Mouse (Mus musculus) forebrain, embryonic 13.5 days (tissue): ENCODE data around the gene Fra10ac1. TPM values are rescaled to one million over a fixed set of nuclear protein-coding genes. Genes with fewer than 3 reads are reported as not detected.

Experiments
- ATAC-seq: fragments of 200-750 bp; cut with Nextera tagmentation; 2 replicates; pipeline ENCODE4 v1.8.0; 2017
- H3K27ac ChIP-seq: fragments of 300-500 bp; sonication (generic); 2 replicates; pipeline ENCODE4 v1.5.1; 2015; ENCODE audit warnings: inconsistent platforms, mild to moderate bottlenecking, moderate library complexity
- H3K27me3 ChIP-seq: fragments of 300-500 bp; sonication (generic); 2 replicates; pipeline ENCODE4 v1.6.1; 2015; ENCODE audit warnings: mild to moderate bottlenecking, inconsistent platforms
- H3K36me3 ChIP-seq: fragments of 300-500 bp; sonication (generic); 2 replicates; pipeline ENCODE4 v1.6.1; 2015; ENCODE audit warnings: mild to moderate bottlenecking, inconsistent platforms; ENCODE audit not compliant: poor library complexity, severe bottlenecking
- H3K4me1 ChIP-seq: fragments of 300-500 bp; sonication (generic); 2 replicates; pipeline ENCODE4 v1.6.1; 2015; ENCODE audit warnings: inconsistent platforms
- H3K4me2 ChIP-seq: fragments of 300-500 bp; sonication (generic); 2 replicates; pipeline ENCODE4 v1.6.1; 2015; ENCODE audit warnings: inconsistent platforms, mild to moderate bottlenecking, moderate library complexity
- H3K4me3 ChIP-seq: fragments of 300-500 bp; sonication (generic); 2 replicates; pipeline ENCODE4 v1.5.1; 2015; ENCODE audit warnings: mild to moderate bottlenecking, inconsistent platforms
- H3K9ac ChIP-seq: fragments of 300-500 bp; sonication (generic); 2 replicates; pipeline ENCODE4 v1.6.1; 2015; ENCODE audit warnings: mild to moderate bottlenecking, inconsistent platforms
- H3K9me3 ChIP-seq: fragments of 300-500 bp; sonication (generic); replicated peaks from 2 replicates; pipeline ENCODE4 v1.6.1; 2016; ENCODE audit warnings: inconsistent platforms
- WGBS: fragments of 180-500 bp; shearing (Covaris S2); methylation state at CpG from one replicate; pipeline ENCODE4 v1.1.7; 2015; 5-methylcytosine and 5-hydroxymethylcytosine counted together
- polyA plus RNA-seq: library from polyadenylated mRNA; unstranded; fragments of >200 nt; fragmentation: Nextera tagmentation; extraction: Ambion mirVana; gene quantifications from 2 replicates; pipeline ENCODE4 v1.2.1, GENCODE M21; 2015

The Fra10ac1 gene
- polyA plus RNA-seq, 1 experiment from 2014 or later = 52.4 TPM

DNA sequence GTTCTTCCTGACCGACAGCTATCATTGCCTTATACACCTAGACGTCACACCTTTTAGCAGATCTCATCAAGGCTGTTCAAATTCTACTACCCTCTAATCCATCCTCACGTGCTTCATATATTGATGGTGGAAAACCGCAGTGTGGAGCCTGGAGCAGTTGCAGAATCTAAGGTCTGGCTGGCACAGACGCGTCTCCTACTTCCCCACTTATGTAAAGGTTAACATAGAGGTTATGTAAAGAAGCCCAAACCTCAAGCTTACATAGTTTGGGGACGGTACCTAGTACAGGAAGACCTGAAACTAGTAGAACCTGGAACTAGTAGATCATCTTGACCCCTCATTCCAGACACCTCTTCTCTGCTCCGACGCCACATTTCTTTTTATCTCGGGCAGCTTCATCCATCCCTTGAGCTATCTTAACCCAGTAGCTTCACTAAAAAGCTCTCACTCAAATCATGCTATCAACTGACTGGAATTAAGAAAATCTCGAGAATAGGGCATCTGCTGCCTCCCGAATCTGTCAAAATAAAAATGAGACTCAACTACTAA, 526 bp downstream of the Fra10ac1 start:
- peak overlapping the region; percentile 65 for H3K4me3 ChIP-seq
- peaks cover 8% of the 10 kb centered on the region for H3K36me3 ChIP-seq
- WGBS = 10% methylated on average over 12 of the region's 12 CpGs
- H3K9me3 ChIP-seq = no peaks in the 10 kb centered on the region
- H3K27me3 ChIP-seq = no peaks in the 10 kb centered on the region
- peak overlapping the region; percentile 58 for H3K4me2 ChIP-seq
- peak overlapping the region; percentile 75 for H3K9ac ChIP-seq
- peak overlapping the region; percentile 95 for H3K27ac ChIP-seq
- ATAC-seq = peak; percentile 31
- peaks cover 11% of the 10 kb centered on the region for H3K4me1 ChIP-seq

GRCm38 (mm10) chr19:38217696-38218095, 6.3 kb downstream of the Fra10ac1 start:
- Histone ChIP-seq H3K9ac (no peak overlapping the region), H3K27ac (no peak overlapping the region), H3K4me3 (no peak overlapping the region), H3K9me3 (no peaks in the 10 kb centered on the region), H3K4me1 (peaks cover 1% of the 10 kb centered on the region), H3K4me2 (no peak overlapping the region), H3K36me3 (peaks cover 38% of the 10 kb centered on the region), H3K27me3 (no peaks in the 10 kb centered on the region)
- ATAC-seq = no peak
- WGBS = 97% methylated on average over 3 of the region's 3 CpGs

DNA sequence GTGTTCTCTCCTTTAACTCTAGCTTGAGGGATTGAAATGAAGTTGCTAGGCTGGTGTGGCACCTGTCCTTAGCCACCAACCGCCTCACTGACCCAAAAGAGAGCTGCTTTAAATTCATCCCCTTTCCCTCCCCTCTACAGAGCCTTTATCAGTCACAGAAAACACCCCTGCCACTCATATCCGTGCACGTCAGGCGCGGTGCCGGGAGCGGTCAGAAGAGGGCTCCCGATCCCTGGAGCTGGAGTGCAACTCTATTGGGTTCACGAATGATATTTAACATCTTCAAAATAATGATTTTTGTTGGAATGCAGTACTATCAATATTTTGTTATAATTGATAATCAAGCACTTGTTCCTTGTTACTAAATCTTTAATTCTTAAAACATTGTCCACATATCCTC, 17.3 kb downstream of the Fra10ac1 start:
- H3K4me3 ChIP-seq = no peak overlapping the region
- no peak overlapping the region for H3K4me2 ChIP-seq
- H3K9ac ChIP-seq = no peak overlapping the region
- WGBS = 60% methylated on average over 9 of the region's 9 CpGs
- no peaks in the 10 kb centered on the region for H3K9me3 ChIP-seq
- H3K27me3 ChIP-seq = no peaks in the 10 kb centered on the region
- no peaks in the 10 kb centered on the region for H3K4me1 ChIP-seq
- ATAC-seq = peak; percentile 63; the same call in 1 of the 2 replicates
- peaks cover 31% of the 10 kb centered on the region for H3K36me3 ChIP-seq
- H3K27ac ChIP-seq = no peak overlapping the region

GRCm38 (mm10) chr19:38198731-38199130, 25.2 kb downstream of the Fra10ac1 start:
- no peak overlapping the region for H3K27ac ChIP-seq
- 90% methylated on average over 5 of the region's 5 CpGs for WGBS
- no peaks in the 10 kb centered on the region for H3K27me3 ChIP-seq
- ATAC-seq = no peak
- H3K4me3 ChIP-seq = no peak overlapping the region
- H3K4me1 ChIP-seq = no peaks in the 10 kb centered on the region
- H3K4me2 ChIP-seq = no peak overlapping the region
- no peaks in the 10 kb centered on the region for H3K9me3 ChIP-seq
- peaks cover 21% of the 10 kb centered on the region for H3K36me3 ChIP-seq
- H3K9ac ChIP-seq = no peak overlapping the region

DNA sequence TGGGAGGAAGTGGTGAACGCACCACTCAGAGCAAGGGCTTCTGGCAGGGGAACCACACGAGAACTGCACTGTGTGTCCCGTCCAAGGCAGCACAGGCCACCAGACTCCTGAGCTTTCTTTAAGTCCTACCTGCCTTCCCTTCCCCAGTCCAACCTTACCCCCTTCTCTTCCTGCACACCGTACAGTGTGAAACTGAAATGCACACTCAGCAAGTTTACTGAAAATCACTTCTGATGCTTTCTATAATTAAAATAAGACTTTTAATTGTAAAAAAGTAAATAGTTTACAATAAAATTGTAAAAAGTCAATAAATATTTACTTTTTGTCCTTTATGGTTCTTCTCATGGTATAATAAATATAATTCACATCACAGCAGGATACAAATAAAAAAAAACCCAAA, 28.7 kb downstream of the Fra10ac1 start:
- H3K27ac ChIP-seq = no peak overlapping the region
- H3K4me3 ChIP-seq = no peak overlapping the region
- H3K9me3 ChIP-seq = no peaks in the 10 kb centered on the region
- peaks cover 14% of the 10 kb centered on the region for H3K36me3 ChIP-seq
- no peak for ATAC-seq
- no peak overlapping the region for H3K9ac ChIP-seq
- no peak overlapping the region for H3K4me2 ChIP-seq
- H3K27me3 ChIP-seq = no peaks in the 10 kb centered on the region
- H3K4me1 ChIP-seq = no peaks in the 10 kb centered on the region
- 92% methylated on average over 4 of the region's 4 CpGs for WGBS

DNA sequence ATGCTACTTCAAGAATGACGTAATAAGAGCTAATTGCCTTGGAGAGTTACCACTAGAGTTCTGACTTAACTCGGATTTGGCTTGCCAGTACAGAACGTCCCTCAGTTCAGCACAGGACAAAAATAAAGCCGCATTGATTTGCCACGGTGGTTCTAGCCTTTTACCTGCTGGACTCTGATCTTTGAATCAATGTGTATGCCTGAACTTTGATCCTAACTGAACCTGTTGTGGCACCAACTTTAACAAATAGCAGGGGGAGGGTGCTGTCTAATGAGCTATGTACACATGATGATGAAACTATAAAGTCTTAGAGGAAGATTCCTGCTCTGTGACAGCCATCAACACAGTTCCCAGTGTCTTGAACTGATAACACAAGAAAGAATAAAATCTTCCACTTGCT, 32.5 kb downstream of the Fra10ac1 start:
- Histone ChIP-seq H3K27ac (no peak overlapping the region), H3K9me3 (no peaks in the 10 kb centered on the region), H3K4me3 (no peak overlapping the region), H3K4me2 (no peak overlapping the region), H3K27me3 (no peaks in the 10 kb centered on the region), H3K9ac (no peak overlapping the region), H3K36me3 (peaks cover 18% of the 10 kb centered on the region), H3K4me1 (no peaks in the 10 kb centered on the region)
- no peak for ATAC-seq
- WGBS = 82% methylated on average over 5 of the region's 5 CpGs

DNA sequence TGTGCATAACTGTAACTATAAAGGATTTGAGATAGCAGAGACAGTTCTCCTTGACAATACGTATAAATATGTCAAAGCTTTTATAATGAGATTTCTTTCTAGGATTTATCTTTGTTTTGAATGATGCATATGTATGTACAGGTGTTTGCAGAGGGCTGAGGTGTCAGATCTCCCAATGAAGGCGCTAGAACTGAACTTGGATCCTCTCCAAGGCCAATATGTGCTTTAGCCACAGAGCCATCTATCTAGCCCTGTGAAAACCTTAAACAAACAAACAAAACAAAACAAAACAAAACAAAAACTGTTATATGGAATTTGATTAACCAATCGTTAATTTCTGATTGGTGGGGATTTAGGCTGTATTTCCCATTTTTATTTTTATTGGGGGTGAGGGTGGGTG, 33.4 kb downstream of the Fra10ac1 start:
- H3K4me1 ChIP-seq = no peaks in the 10 kb centered on the region
- H3K4me2 ChIP-seq = no peak overlapping the region
- no peak for ATAC-seq
- H3K27ac ChIP-seq = no peak overlapping the region
- no peaks in the 10 kb centered on the region for H3K9me3 ChIP-seq
- H3K36me3 ChIP-seq = peaks cover 18% of the 10 kb centered on the region
- no peak overlapping the region for H3K4me3 ChIP-seq
- H3K9ac ChIP-seq = no peak overlapping the region
- WGBS = 92% methylated on average over 3 of the region's 3 CpGs
- no peaks in the 10 kb centered on the region for H3K27me3 ChIP-seq

DNA sequence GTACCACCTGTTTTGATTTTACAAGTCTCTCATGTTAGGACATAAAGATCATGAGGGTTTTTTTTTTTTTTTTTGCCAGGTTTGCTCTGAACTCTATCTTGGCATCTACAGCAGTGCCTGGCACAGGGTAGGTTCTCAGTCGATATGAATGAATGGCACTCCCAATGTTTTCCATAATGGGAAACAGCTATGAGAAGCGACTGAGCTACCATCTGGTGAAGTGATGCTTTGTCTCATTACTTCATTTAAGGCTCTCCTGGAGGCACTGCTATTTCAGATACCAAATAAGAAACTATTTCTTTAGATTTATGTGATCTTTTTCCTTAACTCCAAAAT, 36.6 kb downstream of the Fra10ac1 start:
- peak; percentile 82; the same call in 1 of the 2 replicates for ATAC-seq
- H3K36me3 ChIP-seq = peaks cover 10% of the 10 kb centered on the region; the same call in 1 of the 2 replicates
- H3K9ac ChIP-seq = no peak overlapping the region
- H3K4me3 ChIP-seq = no peak overlapping the region
- WGBS = 87% methylated on average over 2 of the region's 2 CpGs
- H3K27ac ChIP-seq = no peak overlapping the region
- H3K27me3 ChIP-seq = no peaks in the 10 kb centered on the region
- no peaks in the 10 kb centered on the region for H3K4me1 ChIP-seq
- H3K9me3 ChIP-seq = no peaks in the 10 kb centered on the region
- H3K4me2 ChIP-seq = no peak overlapping the region

DNA sequence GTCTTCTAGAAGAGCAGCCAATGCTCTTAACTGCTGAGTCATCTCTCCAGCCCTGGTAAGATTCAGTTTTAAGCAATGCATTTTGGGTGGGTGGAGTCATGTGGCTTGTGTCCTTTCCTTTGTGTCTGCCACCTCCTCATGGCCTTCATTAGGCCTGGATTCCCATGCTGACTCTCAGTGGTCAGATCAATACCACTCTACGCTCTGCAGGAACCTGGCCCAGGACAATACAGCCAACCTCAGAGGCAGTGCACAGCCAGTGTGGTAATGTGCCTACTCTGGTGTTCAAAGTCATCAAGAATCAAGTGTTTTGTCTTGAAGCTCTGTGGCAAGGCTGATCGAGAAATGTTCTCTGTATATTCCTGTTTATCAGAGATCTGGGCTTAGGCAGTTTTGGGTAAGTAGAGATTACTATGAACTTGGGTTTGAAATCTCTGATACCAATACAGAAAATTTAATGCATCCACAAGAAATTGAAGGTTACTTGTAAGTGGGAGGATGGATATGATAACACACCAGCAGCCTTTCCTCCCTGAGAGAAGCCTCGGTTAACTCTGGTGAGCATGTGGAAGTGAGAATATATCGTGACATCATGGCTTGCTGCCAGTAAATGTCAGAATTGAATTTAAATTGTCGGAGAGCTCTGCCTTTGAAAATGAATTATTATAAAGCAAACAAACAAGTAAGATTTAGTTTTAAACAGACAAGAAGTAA, 37.2 kb downstream of the Fra10ac1 start:
- Histone ChIP-seq H3K4me3 (no peak overlapping the region), H3K27ac (peak overlapping the region; percentile 55), H3K27me3 (no peaks in the 10 kb centered on the region), H3K9ac (no peak overlapping the region), H3K4me2 (no peak overlapping the region), H3K9me3 (no peaks in the 10 kb centered on the region), H3K4me1 (no peaks in the 10 kb centered on the region), H3K36me3 (peaks cover 10% of the 10 kb centered on the region; the same call in 1 of the 2 replicates)
- WGBS = 87% methylated on average over 5 of the region's 5 CpGs
- ATAC-seq = peak; percentile 65; the same call in 1 of the 2 replicates

GRCm38 (mm10) chr19:38179675-38180074, 44.3 kb downstream of the Fra10ac1 start:
- Histone ChIP-seq H3K4me2 (no peak overlapping the region), H3K36me3 (no peaks in the 10 kb centered on the region), H3K27ac (no peak overlapping the region), H3K4me3 (no peak overlapping the region), H3K4me1 (0 out of 2 replicates have a peak, but pooled peaks cover 4% of the 10 kb centered on the region), H3K9ac (no peak overlapping the region), H3K9me3 (no peaks in the 10 kb centered on the region), H3K27me3 (no peaks in the 10 kb centered on the region)
- no peak for ATAC-seq
- 94% methylated on average over 9 of the region's 9 CpGs for WGBS

- Histone ChIP-seq H3K27ac (no peak overlapping the region), H3K9ac (no peak overlapping the region), H3K4me3 (no peak overlapping the region), H3K4me2 (no peak overlapping the region), H3K9me3 (no peaks in the 10 kb centered on the region), H3K4me1 (no peaks in the 10 kb centered on the region), H3K36me3 (no peaks in the 10 kb centered on the region), H3K27me3 (no peaks in the 10 kb centered on the region)
- WGBS = 62% methylated on average over 2 of the region's 2 CpGs
- no peak for ATAC-seq
Observed at GRCm38 (mm10) chr19:38164633-38165032, 59.3 kb downstream of the Fra10ac1 start.

DNA sequence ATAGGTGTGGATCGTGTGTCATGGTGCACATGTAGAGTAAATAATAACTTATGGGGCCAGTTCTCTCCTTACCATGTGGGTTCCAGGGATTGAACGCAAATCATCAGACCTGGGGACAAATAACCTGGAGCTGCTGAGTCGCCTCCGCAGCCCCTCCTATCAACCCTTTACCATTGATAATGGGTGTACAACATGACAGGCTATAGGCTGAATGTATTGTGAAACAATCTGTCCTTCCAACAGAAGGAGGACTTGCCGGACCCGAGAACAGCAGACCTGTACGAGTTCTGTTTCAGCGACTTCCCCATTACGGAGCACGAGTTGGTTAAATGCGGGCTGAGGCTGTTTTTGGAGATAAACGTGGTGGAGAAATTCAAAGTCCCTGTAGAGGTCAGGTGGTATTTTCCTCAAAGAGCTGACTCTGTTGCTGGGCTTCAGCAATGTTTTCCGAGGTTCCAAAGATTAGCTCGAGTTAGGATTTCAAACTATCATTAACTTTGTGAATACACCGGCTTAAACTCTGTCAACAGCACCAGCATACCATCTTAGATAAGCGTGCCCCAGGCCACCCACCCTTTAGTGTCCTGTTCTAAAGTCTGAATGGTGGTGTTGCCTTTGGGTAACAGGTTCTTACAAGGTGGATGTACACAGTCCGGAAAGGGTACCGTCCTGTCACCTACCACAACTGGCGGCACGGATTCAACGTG, 62.2 kb downstream of the Fra10ac1 start:
- H3K4me1 ChIP-seq = no peaks in the 10 kb centered on the region
- no peak overlapping the region for H3K9ac ChIP-seq
- no peak overlapping the region for H3K27ac ChIP-seq
- 92% methylated on average over 21 of the region's 21 CpGs for WGBS
- H3K27me3 ChIP-seq = no peaks in the 10 kb centered on the region
- H3K9me3 ChIP-seq = no peaks in the 10 kb centered on the region
- H3K4me2 ChIP-seq = no peak overlapping the region
- no peak overlapping the region for H3K4me3 ChIP-seq
- no peaks in the 10 kb centered on the region for H3K36me3 ChIP-seq
- no peak for ATAC-seq
